Mouse (Mus musculus) kidney, embryonic 15.5 days (tissue): Measurements from ENCODE around the gene Pla2g5. TPM values are rescaled to one million over a fixed set of nuclear protein-coding genes. Genes with fewer than 3 reads are reported as not detected.
"Not testable (repeated sequence)": the region's sequence is repeated elsewhere in the genome, so short reads cannot be mapped to it uniquely, and the experiment has no call there.

ENCODE experiments used
- ATAC-seq: fragments of 200-750 bp; cut with Nextera tagmentation; replicated peaks from 2 replicates; pipeline ENCODE4 v1.8.0; 2017; ENCODE audit warnings: moderate TSS enrichment; ENCODE audit not compliant: low FRiP score
- H3K27ac ChIP-seq: fragments of 300-500 bp; sonication (generic); 2 replicates; pipeline ENCODE4 v1.5.1; 2015; ENCODE audit warnings: mild to moderate bottlenecking, inconsistent platforms
- H3K27me3 ChIP-seq: fragments of 300-500 bp; sonication (generic); 2 replicates; pipeline ENCODE4 v1.6.1; 2015; ENCODE audit warnings: inconsistent platforms
- H3K36me3 ChIP-seq: fragments of 300-500 bp; sonication (generic); 2 replicates; pipeline ENCODE4 v1.6.1; 2015; ENCODE audit warnings: inconsistent platforms
- H3K4me1 ChIP-seq: fragments of 300-500 bp; sonication (generic); 2 replicates; pipeline ENCODE4 v1.6.1; 2015; ENCODE audit warnings: inconsistent platforms
- H3K4me2 ChIP-seq: fragments of 300-500 bp; sonication (generic); 2 replicates; pipeline ENCODE4 v1.6.1; 2015; ENCODE audit warnings: moderate library complexity, mild to moderate bottlenecking, inconsistent platforms
- H3K4me3 ChIP-seq: fragments of 300-500 bp; sonication (generic); replicated peaks from 2 replicates; pipeline ENCODE4 v1.5.1; 2015; ENCODE audit warnings: mild to moderate bottlenecking, inconsistent platforms
- H3K9ac ChIP-seq: fragments of 300-500 bp; sonication (generic); 2 replicates; pipeline ENCODE4 v1.6.1; 2015; ENCODE audit warnings: mild to moderate bottlenecking, inconsistent platforms
- H3K9me3 ChIP-seq: fragments of 300-500 bp; sonication (generic); replicated peaks from 2 replicates; pipeline ENCODE4 v1.6.1; 2016; ENCODE audit warnings: inconsistent platforms
- WGBS: fragments of 180-500 bp; shearing (Covaris S2); methylation state at CpG from one replicate; pipeline ENCODE4 v1.1.7; 2015; ENCODE audit warnings: mixed read lengths; 5-methylcytosine and 5-hydroxymethylcytosine counted together
- polyA plus RNA-seq: library from polyadenylated mRNA; unstranded; fragments of >200 nt; fragmentation: Nextera tagmentation; extraction: Ambion mirVana; gene quantifications from 2 replicates; pipeline ENCODE4 v1.2.1, GENCODE M21; 2015

The Pla2g5 gene
- polyA plus RNA-seq, 1 experiment from 2014 or later, result 0.38 TPM

- Histone ChIP-seq H3K9ac (no peak within 1 kb of the TSS), H3K4me2 (no peak within 1 kb of the TSS), H3K36me3 (no peaks in the 10 kb centered on the region), H3K4me3 (no peak within 1 kb of the TSS), H3K9me3 (no peaks in the 10 kb centered on the region), H3K27ac (no peak within 1 kb of the TSS), H3K4me1 (peaks cover 23% of the 10 kb centered on the region), H3K27me3 (peaks cover 18% of the 10 kb centered on the region)
- WGBS, result 64% methylated on average over 4 of the region's 4 CpGs
- ATAC-seq, result no peak
Observed at GRCm38 (mm10) chr4:138877731-138878130, 14.4 kb upstream of the Pla2g5 start, which contains the start of gene Pla2g2e. Gene Pla2g2e (plus strand): TSS chr4:138877942.

- Histone ChIP-seq H3K27ac (no peak overlapping the region), H3K36me3 (no peaks in the 10 kb centered on the region), H3K27me3 (peaks cover 8% of the 10 kb centered on the region; the same call in 1 of the 2 replicates), H3K4me2 (no peak overlapping the region), H3K4me3 (no peak overlapping the region), H3K9ac (no peak overlapping the region), H3K4me1 (peaks cover 17% of the 10 kb centered on the region), H3K9me3 (no peaks in the 10 kb centered on the region)
- 95% methylated on average over 2 of the region's 2 CpGs for WGBS
- ATAC-seq, result no peak
Observed at GRCm38 (mm10) chr4:138875986-138876385, 12.7 kb upstream of the Pla2g5 start.

DNA sequence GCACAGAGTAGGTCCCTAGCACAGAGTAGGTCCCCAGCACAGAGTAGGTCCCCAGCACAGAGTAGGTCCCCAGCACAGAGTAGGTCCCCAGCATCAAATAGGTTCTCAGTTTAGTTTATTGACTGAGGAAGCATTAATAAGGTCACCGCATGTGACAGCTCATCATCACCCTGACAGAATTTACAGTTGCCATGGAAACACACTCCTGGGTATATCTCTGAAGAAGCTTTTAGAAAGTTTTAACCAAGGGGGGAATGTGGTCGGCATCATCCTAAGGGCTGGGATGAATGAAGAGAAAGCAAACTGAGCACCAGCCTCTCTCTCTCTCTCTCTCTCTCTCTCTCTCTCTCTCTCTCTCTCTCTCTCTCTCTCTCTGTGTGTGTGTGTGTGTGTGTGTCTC, 12.0 kb upstream of the Pla2g5 start:
- H3K9me3 ChIP-seq, H3K36me3 ChIP-seq, H3K4me2 ChIP-seq, ATAC-seq, H3K4me3 ChIP-seq, H3K27ac ChIP-seq, H3K9ac ChIP-seq, H3K27me3 ChIP-seq: not testable (repeated sequence)
- peaks cover 17% of the 10 kb centered on the region for H3K4me1 ChIP-seq
- 92% methylated on average over 2 of the region's 2 CpGs for WGBS

DNA sequence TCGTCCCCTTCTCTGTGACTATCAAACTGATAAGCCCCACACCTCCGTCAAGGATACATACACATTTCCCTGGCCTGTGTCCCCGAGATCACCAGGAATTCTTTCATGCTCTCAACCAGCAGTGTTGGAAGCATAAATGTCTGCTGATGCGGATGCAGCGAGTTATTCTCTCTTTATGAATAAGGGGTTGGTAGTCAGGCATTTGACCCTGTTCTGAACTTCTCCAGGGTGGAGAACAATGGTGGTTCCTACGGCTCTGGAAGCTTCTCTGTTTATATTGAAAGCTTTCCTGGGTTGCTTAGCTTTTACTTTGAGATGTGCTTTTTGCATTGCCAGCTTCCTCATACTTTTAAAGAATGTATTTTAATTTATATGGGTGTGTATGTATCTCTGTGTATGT, 10.6 kb upstream of the Pla2g5 start, which contains the start of gene Gm13030:
Gm13030 (minus strand) TSS at position 101 of the 400 bp plus-strand sequence.
- Histone ChIP-seq H3K9ac (no peak within 1 kb of the TSS), H3K27ac (no peak within 1 kb of the TSS), H3K27me3 (no peaks in the 10 kb centered on the region), H3K4me2 (no peak within 1 kb of the TSS), H3K36me3 (no peaks in the 10 kb centered on the region), H3K9me3 (no peaks in the 10 kb centered on the region), H3K4me1 (peaks cover 11% of the 10 kb centered on the region), H3K4me3 (no peak within 1 kb of the TSS)
- 80% methylated on average over 6 of the region's 6 CpGs for WGBS
- ATAC-seq, result no peak

GRCm38 (mm10) chr4:138868666-138869065, 5.4 kb upstream of the Pla2g5 start:
- Histone ChIP-seq H3K36me3 (no peaks in the 10 kb centered on the region), H3K9me3 (no peaks in the 10 kb centered on the region), H3K4me2 (no peak overlapping the region), H3K4me1 (0 out of 2 replicates have a peak, but pooled peaks cover 3% of the 10 kb centered on the region), H3K4me3 (no peak overlapping the region), H3K9ac (no peak overlapping the region), H3K27me3 (0 out of 2 replicates have a peak, but pooled peaks cover 6% of the 10 kb centered on the region), H3K27ac (no peak overlapping the region)
- WGBS, result 46% methylated on average over 8 of the region's 8 CpGs
- ATAC-seq, result no peak

- WGBS, result 11% methylated on average over 7 of the region's 7 CpGs
- H3K36me3 ChIP-seq, result no peaks in the 10 kb centered on the region
- 0 out of 2 replicates have a peak, but pooled peaks cover 3% of the 10 kb centered on the region for H3K4me1 ChIP-seq
- no peak overlapping the region for H3K4me2 ChIP-seq
- 0 out of 2 replicates have a peak, but pooled peaks cover 6% of the 10 kb centered on the region for H3K27me3 ChIP-seq
- ATAC-seq, result no peak
- no peak overlapping the region for H3K9ac ChIP-seq
- H3K4me3 ChIP-seq, result no peak overlapping the region
- H3K9me3 ChIP-seq, result no peaks in the 10 kb centered on the region
- H3K27ac ChIP-seq, result no peak overlapping the region
Observed at GRCm38 (mm10) chr4:138866413-138866812, 3.1 kb upstream of the Pla2g5 start.

DNA sequence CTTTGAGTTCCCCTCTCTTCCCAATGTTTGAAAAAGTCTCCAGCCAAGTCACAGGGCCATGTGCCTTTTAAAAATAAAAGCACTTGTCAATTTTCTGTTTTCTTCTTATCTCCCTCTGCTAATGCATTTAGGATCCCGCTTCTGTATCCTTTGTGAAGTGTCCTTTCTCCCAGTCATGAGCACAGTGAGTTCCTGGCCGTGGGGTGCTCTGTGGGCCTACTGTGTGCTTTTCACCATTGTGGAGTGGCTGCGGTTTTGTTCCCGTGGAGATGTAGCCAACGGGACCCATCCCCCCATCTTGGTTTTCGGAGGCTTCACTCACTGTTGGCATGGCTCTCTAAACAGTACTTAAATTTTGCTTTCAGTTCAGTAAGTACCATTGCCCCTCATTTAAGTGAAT, 2.7 kb upstream of the Pla2g5 start:
- Histone ChIP-seq H3K27me3 (0 out of 2 replicates have a peak, but pooled peaks cover 6% of the 10 kb centered on the region), H3K9ac (no peak overlapping the region), H3K4me1 (0 out of 2 replicates have a peak, but pooled peaks cover 3% of the 10 kb centered on the region), H3K27ac (no peak overlapping the region), H3K9me3 (no peaks in the 10 kb centered on the region), H3K36me3 (no peaks in the 10 kb centered on the region), H3K4me3 (no peak overlapping the region), H3K4me2 (no peak overlapping the region)
- 68% methylated on average over 6 of the region's 6 CpGs for WGBS
- ATAC-seq, result no peak

GRCm38 (mm10) chr4:138865092-138865491, 1.8 kb upstream of the Pla2g5 start:
- ATAC-seq, result no peak
- 0 out of 2 replicates have a peak, but pooled peaks cover 6% of the 10 kb centered on the region for H3K27me3 ChIP-seq
- H3K9me3 ChIP-seq, result no peaks in the 10 kb centered on the region

GRCm38 (mm10) chr4:138859728-138860127, 3.6 kb downstream of the Pla2g5 start:
- H3K4me3 ChIP-seq, result peak overlapping the region; percentile 37

More at GRCm38 (mm10) chr4:138865092-138865491, 1.8 kb upstream of the Pla2g5 start:
- no peaks in the 10 kb centered on the region for H3K36me3 ChIP-seq
- H3K4me2 ChIP-seq, result no peak overlapping the region
- H3K9ac ChIP-seq, result no peak overlapping the region
- 11% methylated on average over 5 of the region's 5 CpGs for WGBS
- H3K27ac ChIP-seq, result no peak overlapping the region
- no peak overlapping the region for H3K4me3 ChIP-seq
- peaks cover 4% of the 10 kb centered on the region for H3K4me1 ChIP-seq

DNA sequence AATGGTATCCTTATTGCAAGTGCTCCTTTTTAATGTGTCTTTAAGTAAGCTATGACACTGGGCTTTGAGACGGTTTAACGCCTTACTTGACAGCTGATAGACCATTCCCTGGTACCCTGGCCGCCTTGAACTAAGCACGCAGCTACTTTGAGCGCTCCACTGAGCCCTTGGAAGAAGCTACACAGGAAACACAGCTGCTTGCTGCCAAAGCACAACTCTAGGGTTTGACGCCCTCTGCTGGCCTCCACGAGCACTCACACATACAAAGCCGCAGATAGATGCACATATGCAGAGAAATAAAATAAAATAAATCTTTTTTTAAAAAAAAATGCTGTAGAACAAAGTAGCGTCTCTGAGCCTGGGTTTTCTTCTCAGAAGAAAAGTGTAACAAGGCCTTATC, 4.0 kb downstream of the Pla2g5 start:
- 0 out of 2 replicates have a peak, but pooled peaks have one; percentile 18 for ATAC-seq
- Histone ChIP-seq H3K4me3 (peak overlapping the region; percentile 37), H3K36me3 (no peaks in the 10 kb centered on the region), H3K9me3 (no peaks in the 10 kb centered on the region), H3K27ac (no peak overlapping the region), H3K4me2 (peak overlapping the region; percentile 63), H3K4me1 (peaks cover 15% of the 10 kb centered on the region), H3K9ac (no peak overlapping the region), H3K27me3 (no peaks in the 10 kb centered on the region)
- WGBS, result 23% methylated on average over 9 of the region's 9 CpGs

More at GRCm38 (mm10) chr4:138859728-138860127, 3.6 kb downstream of the Pla2g5 start:
- H3K27ac ChIP-seq, result no peak overlapping the region
- H3K36me3 ChIP-seq, result no peaks in the 10 kb centered on the region
- H3K9me3 ChIP-seq, result no peaks in the 10 kb centered on the region
- 0 out of 2 replicates have a peak, but pooled peaks cover under 1% of the 10 kb centered on the region for H3K27me3 ChIP-seq
- no peak overlapping the region for H3K9ac ChIP-seq
- peak; percentile 82; the same call in 1 of the 2 replicates for ATAC-seq
- peak overlapping the region; percentile 63 for H3K4me2 ChIP-seq
- WGBS, result 5% methylated on average over 13 of the region's 13 CpGs
- peaks cover 15% of the 10 kb centered on the region for H3K4me1 ChIP-seq

DNA sequence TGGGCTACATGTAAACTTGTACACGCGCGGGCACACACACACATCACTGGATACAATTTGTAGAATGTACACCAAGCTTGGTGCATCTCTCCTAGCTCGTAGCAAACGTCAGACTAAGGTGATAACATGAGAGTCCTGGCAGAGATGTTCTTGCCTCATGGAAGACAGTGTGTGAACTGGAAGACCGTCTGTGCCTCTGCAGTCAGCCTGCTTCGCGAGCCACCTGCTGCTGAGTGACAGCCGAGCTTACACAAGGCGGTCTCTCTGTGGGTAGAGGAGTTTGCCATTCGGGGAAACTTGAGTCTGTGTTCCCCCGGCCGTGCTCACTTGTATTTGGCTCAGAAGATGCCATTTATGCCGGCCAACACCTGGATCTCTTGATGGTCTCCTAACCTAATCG, 4.8 kb downstream of the Pla2g5 start:
- no peak overlapping the region for H3K4me2 ChIP-seq
- H3K36me3 ChIP-seq, result no peaks in the 10 kb centered on the region
- ATAC-seq, result no peak
- H3K27me3 ChIP-seq, result no peaks in the 10 kb centered on the region
- no peak overlapping the region for H3K9ac ChIP-seq
- no peak overlapping the region for H3K4me3 ChIP-seq
- WGBS, result 84% methylated on average over 15 of the region's 15 CpGs
- no peaks in the 10 kb centered on the region for H3K9me3 ChIP-seq
- H3K27ac ChIP-seq, result no peak overlapping the region
- peaks cover 15% of the 10 kb centered on the region for H3K4me1 ChIP-seq

GRCm38 (mm10) chr4:138857576-138857975, 5.7 kb downstream of the Pla2g5 start:
- no peak overlapping the region for H3K4me3 ChIP-seq
- H3K36me3 ChIP-seq, result no peaks in the 10 kb centered on the region
- no peaks in the 10 kb centered on the region for H3K27me3 ChIP-seq
- 85% methylated on average over 10 of the region's 10 CpGs for WGBS
- H3K27ac ChIP-seq, result no peak overlapping the region
- H3K9me3 ChIP-seq, result no peaks in the 10 kb centered on the region
- H3K9ac ChIP-seq, result no peak overlapping the region
- H3K4me2 ChIP-seq, result no peak overlapping the region
- H3K4me1 ChIP-seq, result peaks cover 15% of the 10 kb centered on the region
- ATAC-seq, result no peak

DNA sequence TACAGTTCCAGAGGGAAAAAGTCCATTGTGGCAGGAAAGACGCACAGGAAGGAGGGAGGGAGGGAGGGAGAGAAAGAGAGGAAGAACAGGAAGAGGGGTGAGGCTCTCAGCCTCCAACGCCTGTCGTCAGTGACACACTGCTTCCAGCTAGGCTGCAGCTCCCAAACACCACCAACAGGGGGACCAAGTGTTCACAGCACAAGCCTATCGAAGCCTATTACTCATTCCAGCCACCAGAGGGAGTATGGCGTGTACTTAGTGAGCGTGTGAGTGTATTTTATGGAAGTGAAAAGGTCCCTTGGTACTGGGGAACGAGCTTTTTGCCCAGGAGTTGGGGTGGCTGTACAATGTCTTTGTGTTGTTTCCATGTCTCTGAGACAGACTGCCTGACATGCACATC, 6.8 kb downstream of the Pla2g5 start:
- no peaks in the 10 kb centered on the region for H3K9me3 ChIP-seq
- no peak overlapping the region for H3K4me3 ChIP-seq
- H3K9ac ChIP-seq, result no peak overlapping the region
- ATAC-seq, result no peak
- no peak overlapping the region for H3K27ac ChIP-seq
- H3K4me2 ChIP-seq, result no peak overlapping the region
- peaks cover 15% of the 10 kb centered on the region for H3K4me1 ChIP-seq
- H3K36me3 ChIP-seq, result no peaks in the 10 kb centered on the region
- no peaks in the 10 kb centered on the region for H3K27me3 ChIP-seq
- 23% methylated on average over 7 of the region's 7 CpGs for WGBS
